Mouse (Mus musculus) kidney, adult 2 months (tissue): ENCODE measurements around the gene Aldh3a1. TPM values are rescaled to one million over a fixed set of nuclear protein-coding genes. Genes with fewer than 3 reads are reported as not detected.

Experiments used
- DNase-seq: peaks from one replicate; pipeline ENCODE4 v3.0.0; 2021
- H3K27ac ChIP-seq: fragments of 200-500 bp; 2 replicates; pipeline ENCODE4 v1.5.1; 2012; ENCODE audit warnings: low read depth, low read length, control low read depth, inconsistent platforms; ENCODE audit not compliant: insufficient read depth
- H3K27me3 ChIP-seq: fragments of 200-500 bp; replicated peaks from 2 replicates; pipeline ENCODE4 v1.6.1; 2012; ENCODE audit warnings: mild to moderate bottlenecking, moderate library complexity, low read length, inconsistent platforms; ENCODE audit not compliant: control insufficient read depth, insufficient read depth
- H3K36me3 ChIP-seq: fragments of 200-500 bp; 2 replicates; pipeline ENCODE4 v1.6.1; 2012; ENCODE audit warnings: mild to moderate bottlenecking, moderate library complexity, low read length, inconsistent platforms; ENCODE audit not compliant: control insufficient read depth, insufficient read depth
- H3K4me1 ChIP-seq: fragments of 200-500 bp; 2 replicates; pipeline ENCODE4 v1.6.1; 2011; ENCODE audit warnings: low read length; ENCODE audit not compliant: control insufficient read depth, insufficient read depth
- H3K4me3 ChIP-seq: fragments of 200-500 bp; 2 replicates; pipeline ENCODE4 v1.5.1; 2011; ENCODE audit warnings: mild to moderate bottlenecking, low read depth, low read length, control low read depth; ENCODE audit not compliant: insufficient read depth
- CTCF ChIP-seq: fragments of 200-500 bp; conservative IDR thresholded peaks from 2 replicates; pipeline ENCODE4 v1.5.1; 2011; ENCODE audit warnings: low read depth, mild to moderate bottlenecking, control low read depth, low read length, moderate library complexity, mixed read lengths; ENCODE audit not compliant: insufficient read depth, insufficient read length
- POLR2A ChIP-seq: fragments of 200-500 bp; IDR thresholded peaks from one replicate; pipeline ENCODE4 v1.6.1; 2011; ENCODE audit warnings: low read depth, low read length, control low read depth
- WGBS: fragments of 180-500 bp; shearing (Covaris S2); methylation state at CpG from one replicate; pipeline ENCODE4 v1.1.7; 2018; 5-methylcytosine and 5-hydroxymethylcytosine counted together
- polyA plus RNA-seq: library from polyadenylated mRNA; depleted of rRNA; stranded (reverse); fragments of >200 nt; gene quantifications from 2 replicates; pipeline ENCODE4 v1.2.3, GENCODE M21; 2012; rRNA removed

Aldh3a1 gene
- polyA plus RNA-seq, 1 experiment, result 1.1 TPM

DNA sequence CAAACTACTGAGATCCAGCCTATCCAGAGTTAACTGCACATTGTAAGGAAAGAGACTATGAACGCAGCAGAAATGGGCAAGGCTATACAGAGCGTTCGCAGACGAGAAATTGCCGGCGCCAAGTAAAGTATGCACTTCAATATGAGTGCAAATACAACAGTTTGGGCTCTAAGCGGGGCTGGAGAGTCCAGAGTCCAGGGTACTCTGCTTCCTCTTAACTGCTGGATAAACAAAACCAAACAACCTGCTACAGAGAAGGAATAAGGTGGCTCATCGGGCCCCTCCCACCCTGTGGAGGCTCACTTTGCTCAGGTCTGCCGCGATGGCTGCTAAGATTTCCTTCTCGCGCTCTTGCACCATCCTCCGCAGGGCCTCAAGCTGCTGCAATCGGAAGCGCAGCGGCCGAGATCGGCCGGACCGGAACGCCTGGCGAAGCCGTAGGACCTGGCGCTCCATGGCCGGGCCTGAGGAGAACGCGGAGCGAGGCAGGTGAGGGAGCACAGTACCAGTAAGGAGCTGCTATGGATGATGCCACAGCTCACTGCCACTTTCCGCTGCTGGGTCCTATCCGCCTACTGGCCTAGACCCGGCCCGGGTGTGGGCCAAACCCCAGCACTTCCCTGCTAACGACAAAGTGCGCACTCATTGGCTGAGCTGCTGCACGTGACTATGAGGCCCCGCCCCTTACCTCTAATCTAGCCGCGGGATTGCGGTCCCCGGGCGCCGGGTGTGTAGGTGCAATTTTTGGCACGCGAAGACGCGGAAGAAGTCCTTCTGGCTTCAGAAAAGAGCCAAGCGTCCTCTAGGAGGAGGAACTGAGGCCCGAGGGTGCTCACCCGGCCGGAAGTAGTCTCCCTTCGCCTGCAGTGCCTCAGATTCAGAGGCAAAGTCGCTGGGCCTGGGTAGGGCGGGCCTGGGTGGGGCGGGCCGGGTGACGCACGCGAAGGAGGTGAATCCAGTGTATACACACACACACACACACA, 59.5 kb downstream of the Aldh3a1 start, which contains the start of gene Aldh3a2:
Aldh3a2 (minus strand) TSS at position 914 of the 983 bp plus-strand sequence.
- peak; percentile 98 for DNase-seq

More for the DNA sequence above, 59.5 kb downstream of the Aldh3a1 start, which contains the start of gene Aldh3a2:
- peak within 1 kb of the TSS; percentile 97 for H3K27ac ChIP-seq
- H3K4me1 ChIP-seq, result no peaks in the 10 kb centered on the region; the same call in 1 of the 2 replicates
- peaks cover 1% of the 10 kb centered on the region; the same call in 1 of the 2 replicates for H3K36me3 ChIP-seq
- peak; percentile 8; the same call in 1 of the 2 replicates for TF ChIP-seq CTCF
- peak; percentile 98 for TF ChIP-seq POLR2A
- H3K27me3 ChIP-seq, result no peaks in the 10 kb centered on the region
- WGBS, result under 1% methylated on average over 58 of the region's 58 CpGs
- H3K4me3 ChIP-seq, result peak within 1 kb of the TSS; percentile 88

Other genes with a start within 250 kb of the Aldh3a1 start
- gene Kcnj12, start 185.0 kb upstream of the Aldh3a1 start, polyA plus RNA-seq, result 4.6 and 5.7 TPM in 2 replicates
- 1.5 and 7.4 TPM in 2 replicates for gene Tnfrsf13b, start 80.8 kb upstream of the Aldh3a1 start, polyA plus RNA-seq
- 29.2 and 31.1 TPM in 2 replicates for gene Usp22, start 32.5 kb upstream of the Aldh3a1 start, polyA plus RNA-seq
- gene Aldh3a2, start 59.9 kb downstream of the Aldh3a1 start, polyA plus RNA-seq, result 106 and 112 TPM in 2 replicates
- 0.11 and 1.5 TPM in 2 replicates for gene Slc47a2, start 135.3 kb downstream of the Aldh3a1 start, polyA plus RNA-seq
- 395 and 444 TPM in 2 replicates for gene Slc47a1, start 170.8 kb downstream of the Aldh3a1 start, polyA plus RNA-seq
- 0.08 and 0.10 TPM in 2 replicates for gene Rnf112, start 246.6 kb downstream of the Aldh3a1 start, polyA plus RNA-seq